Mouse (Mus musculus) neutrophil, adult 59 days (primary cell): ENCODE data around the gene BC030499. TPM values are rescaled to one million over a fixed set of nuclear protein-coding genes. Genes with fewer than 3 reads are reported as not detected.

Experiments
- total RNA-seq, 2 experiments: library from RNA; stranded (reverse); gene quantifications; 1 replicate in 1 of 2; 2 replicates in 1 of 2; pipeline ENCODE4 v1.2.4; 2023

The BC030499 gene
- under 1 TPM; 0.22 to 0.49 TPM for total RNA-seq

DNA sequence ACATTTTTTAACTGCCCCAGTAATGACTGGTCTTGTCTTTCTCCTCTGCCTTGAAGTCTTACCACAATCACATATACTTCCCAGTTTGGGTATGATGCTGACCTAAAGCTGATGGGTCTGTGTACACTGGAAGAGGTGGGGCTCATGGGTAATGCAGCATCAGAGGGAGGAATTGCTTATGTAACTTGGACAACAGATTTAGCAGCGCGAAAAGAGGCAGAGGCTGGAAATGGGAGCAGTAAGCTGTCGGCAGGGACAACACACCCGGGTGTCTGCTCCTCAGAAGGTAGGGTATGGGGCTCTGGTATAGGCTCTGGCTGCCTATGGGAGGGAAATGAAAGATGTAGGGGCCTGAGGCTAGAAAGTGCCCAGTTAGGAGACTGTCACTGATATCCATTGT, at the start of gene BC030499:
TSS of gene BC030499 (plus strand) at position 188 of the 400 bp plus-strand sequence.

DNA sequence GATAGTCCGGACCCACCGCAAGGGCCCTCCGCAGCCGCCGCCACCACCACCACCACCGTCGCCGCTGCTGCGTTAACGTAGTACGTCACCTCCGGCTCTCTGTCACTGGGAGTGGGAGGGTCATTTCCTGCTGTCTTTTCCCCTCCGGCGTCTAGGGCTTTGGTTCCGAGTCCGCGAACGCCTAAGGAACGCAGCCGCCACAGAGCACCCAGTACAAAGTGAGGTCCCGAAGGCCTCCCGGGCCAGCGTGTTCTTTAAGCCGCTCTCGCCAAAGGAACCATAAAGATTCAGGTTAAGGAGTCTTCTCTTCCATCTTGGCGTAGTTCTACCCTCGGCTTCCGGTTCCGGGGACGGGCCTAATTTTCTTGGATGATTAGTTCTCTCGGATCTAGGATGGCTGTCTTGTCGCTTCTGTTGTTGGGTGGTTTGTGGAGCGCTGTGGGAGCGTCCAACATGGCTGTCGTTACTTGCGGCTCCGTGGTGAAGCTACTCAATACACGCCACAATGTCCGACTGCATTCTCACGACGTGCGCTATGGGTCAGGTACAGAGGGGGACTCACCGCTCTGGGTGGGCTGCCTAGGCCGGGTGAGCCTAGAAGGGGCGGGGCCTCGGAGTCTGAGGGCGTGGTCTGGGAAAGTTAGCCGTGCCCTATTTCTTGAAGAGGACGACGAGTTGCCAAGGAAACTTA, 44.9 kb upstream of the BC030499 start, which contains the start of the genes Sdf2 and Supt6:
TSS of gene Sdf2 (plus strand) at position 120 of the 691 bp plus-strand sequence.
TSS of gene Supt6 (minus strand) at position 361 of the 691 bp plus-strand sequence.

DNA sequence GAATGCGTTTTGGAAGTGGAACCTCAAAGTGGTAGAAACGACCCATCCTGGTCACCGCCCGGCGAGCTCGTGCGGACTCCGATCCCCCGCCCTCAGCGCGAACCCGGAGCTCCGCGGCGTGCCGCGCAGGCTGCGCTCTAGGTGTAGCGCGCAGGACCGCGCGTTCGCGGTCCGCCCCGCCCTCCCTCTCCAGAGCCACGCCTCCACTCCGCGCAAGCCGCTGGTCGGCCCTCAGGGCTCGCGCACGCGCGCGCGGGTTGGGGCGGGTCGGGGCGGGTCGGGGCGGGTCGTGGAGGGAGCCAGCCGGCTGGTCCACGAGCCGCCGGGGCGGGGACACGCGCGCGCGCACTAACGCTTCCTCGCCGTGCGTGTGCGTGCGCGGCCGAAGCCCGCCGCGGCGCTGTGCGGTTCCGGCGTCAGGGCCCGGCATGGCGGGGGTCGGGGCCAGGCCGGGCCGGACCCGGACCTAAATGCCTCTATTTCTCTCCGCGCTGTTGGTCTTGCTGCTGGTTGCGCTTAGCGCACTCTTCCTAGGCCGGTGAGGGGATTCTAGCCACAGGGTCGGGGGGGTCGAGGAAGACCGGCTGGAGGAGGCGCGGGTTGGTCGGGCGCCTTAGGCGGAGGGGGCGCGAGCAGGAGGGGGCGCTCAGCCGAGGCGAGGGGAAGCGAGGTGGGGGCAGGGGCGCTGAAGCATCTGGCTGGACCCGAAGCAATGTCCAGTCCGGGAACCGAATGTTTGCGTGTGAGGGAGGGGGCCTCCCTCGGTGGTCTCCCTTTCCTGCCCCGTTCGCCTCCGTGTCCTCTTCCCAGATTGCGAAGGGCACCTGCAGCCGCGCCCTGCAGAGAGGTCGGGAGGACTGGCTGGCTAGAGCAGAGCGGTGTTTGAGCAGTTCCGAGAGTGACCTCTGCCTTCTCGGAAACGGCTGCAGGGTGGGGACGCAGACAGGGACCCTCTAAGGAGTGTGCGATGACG, 29.0 kb upstream of the BC030499 start, which contains the start of gene 2610507B11Rik:
TSS of gene 2610507B11Rik (plus strand) at position 373 of the 973 bp plus-strand sequence.

DNA sequence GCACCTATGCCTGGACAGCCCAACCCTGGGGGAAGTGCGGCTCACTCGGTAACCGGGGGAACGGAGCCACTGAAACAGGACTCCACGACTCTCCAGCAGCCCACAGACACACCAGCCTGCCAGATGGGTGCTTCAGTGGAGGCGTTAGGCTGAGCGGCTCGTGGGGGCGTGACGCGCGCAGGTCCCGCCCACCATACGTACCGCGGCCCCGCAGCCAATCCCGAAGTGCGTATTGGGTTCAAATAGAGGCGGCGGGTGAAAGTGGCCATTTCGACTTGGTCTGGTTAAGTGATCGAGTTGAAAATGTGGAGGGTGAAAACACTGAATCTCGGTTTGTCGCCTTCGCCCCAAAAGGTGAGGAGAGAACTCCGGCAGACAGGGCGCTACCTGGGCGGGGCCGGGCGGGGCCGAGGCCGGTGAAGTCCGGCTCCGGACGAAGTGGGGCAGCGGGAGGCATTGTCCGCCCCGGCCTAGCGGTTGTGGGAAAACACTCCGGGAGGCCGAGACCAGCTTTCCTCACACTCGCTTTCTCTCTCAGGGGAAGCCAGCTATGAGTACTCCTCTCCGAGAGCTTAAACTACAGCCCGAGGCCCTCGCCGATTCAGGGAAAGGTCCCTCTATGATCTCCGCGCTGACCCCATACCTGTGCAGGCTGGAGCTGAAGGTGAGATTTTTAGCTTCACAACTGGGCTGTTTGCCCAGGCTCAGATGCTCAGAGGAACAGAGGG, 10.9 kb downstream of the BC030499 start, which contains the start of gene Spag5:
TSS of gene Spag5 (plus strand) at position 173 of the 728 bp plus-strand sequence.

DNA sequence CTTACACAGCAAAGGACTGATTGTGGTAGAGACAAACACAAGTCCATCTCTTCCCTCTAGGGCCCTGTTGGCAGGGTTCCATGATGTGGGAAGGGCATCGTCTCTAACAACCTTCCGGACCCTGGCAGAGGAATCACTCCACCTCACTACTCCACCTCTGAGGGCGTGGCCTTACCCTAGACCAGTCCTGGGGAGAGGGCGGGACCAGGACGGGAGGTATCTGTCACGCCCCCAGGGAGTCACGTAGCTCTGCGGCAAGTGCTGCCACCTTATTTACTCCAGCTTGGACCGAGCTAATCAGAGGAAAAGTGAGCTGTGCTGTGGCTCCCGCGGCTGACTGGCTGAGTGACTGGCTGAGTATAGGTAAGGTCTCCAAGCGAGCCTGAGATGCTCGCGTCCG, 32.2 kb downstream of the BC030499 start, which contains the start of gene Aldoc:
TSS of gene Aldoc (plus strand) at position 109 of the 400 bp plus-strand sequence.

DNA sequence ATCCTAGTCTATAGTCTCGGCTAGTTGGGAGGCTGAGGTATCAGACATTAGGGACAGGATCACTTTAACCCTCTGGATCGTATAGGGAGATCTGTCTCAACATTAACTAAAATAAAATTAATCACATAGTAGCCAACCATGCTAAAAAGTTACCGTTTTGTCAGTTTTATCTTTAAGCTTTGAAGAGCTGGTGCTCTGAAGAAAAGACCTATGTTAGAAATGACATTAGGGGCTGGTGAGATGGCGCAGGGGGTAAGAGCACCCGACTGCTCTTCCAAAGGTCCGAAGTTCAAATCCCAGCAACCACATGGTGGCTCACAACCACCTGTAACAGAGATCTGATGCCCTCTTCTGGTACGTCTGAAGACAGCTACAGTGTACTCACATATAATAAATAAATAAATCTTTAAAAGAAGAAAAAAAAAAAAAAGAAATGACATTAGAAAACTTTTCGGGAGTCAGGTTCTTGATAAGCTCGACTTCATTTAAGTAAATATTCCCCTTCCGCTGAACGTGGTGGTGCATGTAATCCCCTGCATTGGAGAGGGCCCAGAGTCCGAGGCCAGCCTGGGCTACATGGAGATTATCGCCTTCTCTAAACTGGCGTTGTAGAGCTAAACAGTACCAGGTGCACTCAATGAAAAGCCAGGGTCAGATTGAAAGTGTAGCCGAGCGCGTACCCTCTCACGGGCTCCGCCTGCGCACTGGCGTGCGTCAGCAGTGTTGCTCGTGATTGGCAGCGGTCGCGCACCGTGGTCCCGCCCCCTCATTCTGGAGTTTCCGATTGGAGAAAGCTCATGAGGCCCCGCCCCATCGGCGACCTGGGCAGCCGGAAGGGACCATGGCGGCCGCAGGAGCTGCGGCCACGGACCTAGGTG, 37.2 kb downstream of the BC030499 start, which contains the start of gene Pigs:
TSS of gene Pigs (plus strand) at position 782 of the 878 bp plus-strand sequence.

DNA sequence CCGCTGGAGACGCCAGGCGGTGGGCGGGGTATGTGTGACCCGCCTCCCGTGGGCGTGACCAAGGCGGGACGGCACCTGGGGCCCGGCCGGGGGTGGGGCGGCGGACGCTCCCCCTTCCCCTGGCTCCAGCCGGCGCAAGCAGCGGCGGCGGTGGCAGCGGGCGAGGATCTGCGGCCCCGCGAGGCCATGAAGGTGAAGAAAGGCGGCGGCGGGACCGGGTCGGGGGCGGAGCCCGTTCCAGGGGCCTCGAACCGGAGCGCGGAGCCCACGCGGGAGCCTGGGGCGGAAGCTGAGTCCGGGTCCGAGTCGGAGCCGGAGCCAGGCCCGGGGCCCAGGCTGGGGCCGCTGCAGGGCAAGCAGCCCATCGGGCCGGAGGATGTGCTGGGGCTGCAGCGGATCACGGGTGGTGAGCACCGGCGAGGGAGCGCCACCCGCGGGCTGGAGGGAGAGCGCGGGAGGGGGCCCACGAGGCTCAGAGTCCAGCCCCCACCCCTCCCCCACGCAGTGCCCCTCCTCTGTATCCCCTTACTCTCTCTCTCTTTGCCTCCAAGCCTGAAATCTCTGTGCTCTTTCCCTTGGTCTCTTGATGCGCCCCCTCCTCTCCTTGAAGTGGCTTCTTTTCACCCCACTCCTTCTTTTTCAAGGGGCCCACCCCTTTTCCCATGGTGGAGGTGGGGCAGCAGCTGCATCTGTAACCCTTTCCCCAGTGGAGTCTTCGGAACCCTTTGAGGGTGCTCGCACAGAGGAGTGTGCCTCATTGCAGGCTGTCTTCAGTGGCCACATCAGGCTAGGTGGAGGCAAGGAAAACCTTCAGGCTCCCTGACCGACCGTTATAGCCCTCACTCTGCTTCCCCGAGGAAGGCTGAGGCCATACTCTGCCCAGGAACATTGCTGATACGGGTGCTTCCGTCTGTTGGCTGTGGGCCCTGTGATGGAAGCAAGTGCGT, 53.0 kb downstream of the BC030499 start, which contains the start of gene Unc119:
TSS of gene Unc119 (plus strand) at position 102 of the 947 bp plus-strand sequence.

Other genes with a start within 250 kb of the BC030499 start
- 10 to 100 TPM; 15.0 to 15.1 TPM for gene Eral1, start 210.5 kb upstream of the BC030499 start, total RNA-seq
- gene Fam222b, start 196.2 kb upstream of the BC030499 start, total RNA-seq = 10 to 100 TPM; 44.3 to 50.4 TPM
- 1 to 10 TPM; 2.7 to 6.1 TPM for gene Traf4, start 125.3 kb upstream of the BC030499 start, total RNA-seq
- 1 to 10 TPM; 3.0 to 5.9 TPM for gene Nek8, start 114.2 kb upstream of the BC030499 start, total RNA-seq
- gene Tlcd1, start 114.1 kb upstream of the BC030499 start, total RNA-seq = 1 to 10 TPM; 5.3 to 8.4 TPM
- 1,000 to 10,000 TPM in 1 of 2 experiments, 100 to 1,000 TPM in 1; 959 to 1,073 TPM for gene Rpl23a, start 107.3 kb upstream of the BC030499 start, total RNA-seq
- 1 to 10 TPM in 1 of 2 experiments, under 1 TPM in 1; 1.00 to 1.3 TPM for gene Rab34, start 102.4 kb upstream of the BC030499 start, total RNA-seq
- 1 to 10 TPM; 1.6 to 1.7 TPM for gene Proca1, start 97.4 kb upstream of the BC030499 start, total RNA-seq
- 10 to 100 TPM; 40.4 to 41.5 TPM for gene Sdf2, start 45.1 kb upstream of the BC030499 start, total RNA-seq
- 10 to 100 TPM; 42.0 to 45.1 TPM for gene Supt6, start 44.9 kb upstream of the BC030499 start, total RNA-seq
- gene 2610507B11Rik, start 29.1 kb upstream of the BC030499 start, total RNA-seq = 10 to 100 TPM; 58.8 to 60.0 TPM
- gene Spag5, start 10.7 kb downstream of the BC030499 start, total RNA-seq = 10 to 100 TPM; 54.9 to 66.0 TPM
- 1 to 10 TPM; 1.9 to 3.7 TPM for gene Aldoc, start 32.1 kb downstream of the BC030499 start, total RNA-seq
- 10 to 100 TPM; 33.9 to 37.9 TPM for gene Pigs, start 37.6 kb downstream of the BC030499 start, total RNA-seq
- 100 to 1,000 TPM; 114 to 116 TPM for gene Unc119, start 52.6 kb downstream of the BC030499 start, total RNA-seq
- gene Foxn1, start 95.7 kb downstream of the BC030499 start, total RNA-seq = not detected
- not detected for gene Slc13a2, start 131.4 kb downstream of the BC030499 start, total RNA-seq
- gene Slc46a1, start 174.9 kb downstream of the BC030499 start, total RNA-seq = 1 to 10 TPM in 1 of 2 experiments, under 1 TPM in 1; 0.93 to 2.0 TPM
- under 1 TPM; 0.18 to 0.24 TPM for gene Sarm1, start 206.9 kb downstream of the BC030499 start, total RNA-seq
- not detected for gene Vtn, start 208.2 kb downstream of the BC030499 start, total RNA-seq
- gene Sebox, start 212.6 kb downstream of the BC030499 start, total RNA-seq = not detected
- gene Tmem199, start 221.3 kb downstream of the BC030499 start, total RNA-seq = 10 to 100 TPM in 1 of 2 experiments, 1 to 10 TPM in 1; 9.9 to 11.0 TPM
- gene Poldip2, start 221.4 kb downstream of the BC030499 start, total RNA-seq = 10 to 100 TPM; 20.9 to 21.2 TPM
- 1 to 10 TPM; 7.3 to 9.1 TPM for gene Tnfaip1, start 245.5 kb downstream of the BC030499 start, total RNA-seq
- 10 to 100 TPM; 28.5 to 31.8 TPM for gene Ift20, start 245.5 kb downstream of the BC030499 start, total RNA-seq